12 mouse cellular contexts compared by ENCODE assay signal in the genomic region with DNA sequence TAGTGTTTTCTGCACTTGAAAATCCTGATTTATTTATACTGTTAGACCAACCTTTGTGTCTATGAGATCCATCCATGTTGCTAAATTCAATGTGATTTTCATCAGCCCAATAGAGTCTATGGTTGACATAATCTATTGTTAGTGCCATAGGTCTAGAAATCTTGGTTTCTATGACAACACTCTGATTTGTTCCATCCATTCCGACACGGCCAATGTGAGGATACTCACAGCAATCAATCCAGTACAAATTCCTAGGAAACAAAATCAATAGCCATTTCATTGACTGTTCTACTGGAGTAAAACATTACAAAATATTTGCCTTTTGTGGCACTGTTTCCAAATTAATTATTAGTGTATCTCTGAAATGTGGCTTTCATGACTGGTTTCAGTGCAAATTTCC.
"Had no signal": no experiment of that assay in that cellular context is flagged by ENCODE, and none has a peak within 500 bp of the region (broad histone marks: within the 10 kb centered on the region; RNA-seq: fewer than 3 reads in every experiment).

No protein-coding gene starts in this region.

- H3K27me3 ChIP-seq: kidney, embryonic 15.5 days; limb, embryonic 15.5 days; neural tube, embryonic 12.5 days; stomach, embryonic 15.5 days had no signal

- H3K4me2 ChIP-seq: kidney, embryonic 15.5 days; limb, embryonic 15.5 days; neural tube, embryonic 12.5 days; stomach, embryonic 15.5 days had no signal

- H3K4me3 ChIP-seq: kidney, embryonic 15.5 days; limb, embryonic 15.5 days; neural tube, embryonic 12.5 days; stomach, embryonic 15.5 days had no signal

- H3K36me3 ChIP-seq: kidney, embryonic 15.5 days; limb, embryonic 15.5 days; neural tube, embryonic 12.5 days; stomach, embryonic 15.5 days had no signal

- H3K4me1 ChIP-seq: kidney, embryonic 15.5 days; limb, embryonic 15.5 days; neural tube, embryonic 12.5 days; stomach, embryonic 15.5 days had no signal

- H3K9me3 ChIP-seq: kidney, embryonic 15.5 days; limb, embryonic 15.5 days; neural tube, embryonic 12.5 days; stomach, embryonic 15.5 days had no signal

- H3K27ac ChIP-seq: kidney, embryonic 15.5 days; limb, embryonic 15.5 days; liver, embryonic 14.5 days; neural tube, embryonic 12.5 days; stomach, embryonic 15.5 days had no signal

- H3K9ac ChIP-seq: kidney, embryonic 15.5 days; limb, embryonic 15.5 days; liver, embryonic 14.5 days; neural tube, embryonic 12.5 days; stomach, embryonic 15.5 days had no signal

- DNase-seq: kidney, adult 2 months; kidney, postnatal 14 days; lung, adult 18-20 months; right cerebral cortex, postnatal 14 days; thymus, adult 2 months; thymus, postnatal 25 days had no signal

- ATAC-seq: intestine, embryonic 16.5 days had no signal
